Mouse (Mus musculus): ENCODE data around the gene Rassf3. TPM values are rescaled to one million over a fixed set of nuclear protein-coding genes. Genes with fewer than 3 reads are reported as not detected.

The Rassf3 gene
- polyA plus RNA-seq, 1 experiment from 2014 or later: 20.2 TPM

DNA sequence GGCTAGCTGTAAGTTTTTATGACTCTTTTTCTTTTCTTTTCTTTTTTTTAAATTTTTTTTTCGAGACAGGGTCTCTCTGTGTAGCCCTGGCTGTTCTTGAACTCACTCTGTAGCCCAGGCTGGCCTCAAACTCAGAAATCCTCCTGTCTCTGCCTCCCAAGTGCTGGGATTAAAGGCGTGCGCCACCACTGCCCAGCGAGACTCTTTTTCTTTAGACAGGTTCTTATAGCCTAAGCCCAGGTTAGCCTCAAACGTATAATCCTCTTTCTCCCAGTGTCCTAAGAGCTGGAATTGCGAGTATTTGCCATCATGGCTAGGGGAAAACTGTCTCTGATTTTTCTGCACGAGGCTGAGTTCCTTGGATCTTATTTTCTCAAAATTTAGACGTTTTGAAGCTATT, 112.9 kb downstream of the Rassf3 start:
- Histone ChIP-seq H3K27me3 (no peaks in the 10 kb centered on the region), H3K4me1 (replicated peaks) (peaks cover 23% of the 10 kb centered on the region), H3K4me2 (no peak overlapping the region), H3K36me3 (no peaks in the 10 kb centered on the region), H3K4me3 (replicated peaks) (no peak overlapping the region), H3K9me3 (no peaks in the 10 kb centered on the region), H3K27ac (no peak overlapping the region), H3K9ac (replicated peaks) (no peak overlapping the region)
- ATAC-seq (ENCODE audit: insufficient number of reproducible peaks, insufficient read depth, low FRiP score, low TSS enrichment, low read depth): no peak
- WGBS: 83% methylated on average over 8 of the region's 8 CpGs

DNA sequence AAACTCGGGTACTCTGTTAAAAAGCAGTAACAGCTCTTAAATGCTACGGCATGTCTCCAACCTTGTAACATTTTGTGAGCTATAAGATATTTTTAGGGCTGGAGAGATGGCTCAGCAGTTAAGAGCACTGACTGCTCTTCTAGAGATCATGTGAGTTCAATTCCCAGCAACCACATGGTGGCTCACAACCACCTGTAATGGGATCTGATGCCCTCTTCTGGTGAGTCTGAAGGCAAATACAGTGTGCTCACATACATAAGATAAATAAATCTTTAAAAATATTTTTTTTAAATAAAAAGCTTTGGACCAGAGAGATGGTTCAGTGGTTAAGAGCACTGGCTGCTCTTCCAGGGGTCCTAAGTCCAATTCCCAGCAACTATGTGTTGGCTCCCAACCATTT, 115.8 kb downstream of the Rassf3 start:
- Histone ChIP-seq H3K27me3 (no peaks in the 10 kb centered on the region), H3K9ac (replicated peaks) (no peak overlapping the region), H3K4me3 (replicated peaks) (no peak overlapping the region), H3K4me2 (no peak overlapping the region), H3K27ac (no peak overlapping the region), H3K4me1 (replicated peaks) (peaks cover 6% of the 10 kb centered on the region; the same call in 1 of the 2 replicates), H3K36me3 (no peaks in the 10 kb centered on the region), H3K9me3 (no peaks in the 10 kb centered on the region)
- 83% methylated on average over 2 of the region's 2 CpGs for WGBS
- ATAC-seq (ENCODE audit: insufficient number of reproducible peaks, insufficient read depth, low FRiP score, low TSS enrichment, low read depth): no peak

Other genes with a start within 250 kb of the Rassf3 start
- 0.63 and 0.77 TPM in 2 replicates for gene Tbc1d30, start 125.1 kb downstream of the Rassf3 start, polyA plus RNA-seq (2016; fragmentation: Nextera tagmentation; extraction: Ambion mirVana)
- gene Gns, start 111.3 kb downstream of the Rassf3 start, polyA plus RNA-seq (2016; fragmentation: Nextera tagmentation; extraction: Ambion mirVana): 38.7 and 42.1 TPM in 2 replicates
- 33.7 and 34.4 TPM in 2 replicates for gene Tbk1, start 110.4 kb upstream of the Rassf3 start, polyA plus RNA-seq (2016; fragmentation: Nextera tagmentation; extraction: Ambion mirVana)
- 59.3 and 65.0 TPM in 2 replicates for gene Xpot, start 150.0 kb upstream of the Rassf3 start, polyA plus RNA-seq (2016; fragmentation: Nextera tagmentation; extraction: Ambion mirVana)
- 1.8 and 2.0 TPM in 2 replicates for gene D930020B18Rik, start 165.2 kb upstream of the Rassf3 start, polyA plus RNA-seq (2016; fragmentation: Nextera tagmentation; extraction: Ambion mirVana)

Measured in limb, embryonic 12.5 days (tissue).